13 mouse cellular contexts compared by ENCODE assay signal in genomic region chr10:20474831-20475230, GRCm38 (mm10).
DNase-seq lines count a peak whose midpoint lies in the region; ATAC-seq and TF ChIP-seq lines count a peak whose summit lies in the region.
"Had no signal": no experiment of that assay in that cellular context is flagged by ENCODE, and none has a peak within 500 bp of the region (broad histone marks: within the 10 kb centered on the region; RNA-seq: fewer than 3 reads in every experiment).

No protein-coding gene starts in this region.

- no peak for TF ChIP-seq POLR2A in thymus, adult 2 months (IDR thresholded peaks at IDR 0.05; ENCODE audit: control insufficient read depth, extremely low read depth, insufficient read depth, low read length, poor library complexity)

- 0 out of 2 replicates have a peak, but pooled peaks cover 9% of the 10 kb centered on the region for H3K4me1 ChIP-seq in heart, embryonic 15.5 days (replicated peaks)
- 0 out of 2 replicates have a peak, but pooled peaks cover 4% of the 10 kb centered on the region for H3K4me1 ChIP-seq in midbrain, embryonic 16.5 days (ENCODE audit: control insufficient read depth, insufficient read depth, low read length)
- H3K4me1 ChIP-seq in thymus, adult 2 months (replicated peaks; ENCODE audit: control insufficient read depth, insufficient read depth, low read length) = peaks cover 2% of the 10 kb centered on the region

- 0 out of 2 replicates have a peak overlapping the region, but pooled peaks have one; percentile 12 for H3K27ac ChIP-seq in heart, embryonic 15.5 days
- no peak overlapping the region for H3K27ac ChIP-seq in midbrain, embryonic 16.5 days (ENCODE audit: low read length)
- H3K27ac ChIP-seq in thymus, adult 2 months (ENCODE audit: control insufficient read depth, insufficient read depth, low read length) = no peak overlapping the region

- no peak for DNase-seq in heart, postnatal 14 days
- peak; percentile 28 for DNase-seq in embryo, embryonic 11 days
- DNase-seq in layer of hippocampus, adult 11-12 months (ENCODE audit: low spot score) = peak; percentile 33
- DNase-seq in spleen, postnatal 4 days (ENCODE audit: low spot score in 2 of 2) = no peak
- DNase-seq in thymus, adult 2 months = no peak
- DNase-seq in gastrocnemius, postnatal 36 days = no peak
- DNase-seq: cerebellum, adult 8-10 months; kidney, adult 18-20 months; liver; thymus, adult 18-20 months had no signal

- no peak overlapping the region for H3K9ac ChIP-seq in heart, embryonic 15.5 days
- no peak overlapping the region for H3K9ac ChIP-seq in midbrain, embryonic 16.5 days (ENCODE audit: low read depth, low read length)

- no peak overlapping the region for H3K4me3 ChIP-seq in heart, embryonic 15.5 days
- H3K4me3 ChIP-seq in midbrain, embryonic 16.5 days (ENCODE audit: low read depth, low read length) = no peak overlapping the region
- no peak overlapping the region for H3K4me3 ChIP-seq in thymus, adult 2 months (ENCODE audit: control insufficient read depth, insufficient read depth, low read length)

- intact Hi-C loops in heart, postnatal 14 days (cut with DNase I) = no loop called here
- intact Hi-C loops in gastrocnemius, postnatal 36 days (cut with DNase I) = no loop called here

- TF ChIP-seq CTCF in thymus, adult 2 months (IDR thresholded peaks at IDR 0.05; ENCODE audit: borderline replicate concordance, control insufficient read depth, extremely low read depth, insufficient read depth, low read length, poor library complexity) = no peak

- H3K36me3 ChIP-seq in heart, embryonic 15.5 days = no peaks in the 10 kb centered on the region
- no peaks in the 10 kb centered on the region for H3K36me3 ChIP-seq in midbrain, embryonic 16.5 days (ENCODE audit: control insufficient read depth, insufficient read depth, low read length)
- no peaks in the 10 kb centered on the region for H3K36me3 ChIP-seq in thymus, adult 2 months (ENCODE audit: control insufficient read depth, insufficient read depth, low read length)

- H3K9me3 ChIP-seq in heart, embryonic 15.5 days (replicated peaks) = no peaks in the 10 kb centered on the region
- H3K9me3 ChIP-seq in midbrain, embryonic 16.5 days (replicated peaks; ENCODE audit: control insufficient read depth, low read length, poor library complexity, severe bottlenecking) = no peaks in the 10 kb centered on the region

- no peak for ATAC-seq in heart, embryonic 15.5 days (replicated peaks; ENCODE audit: insufficient number of reproducible peaks, insufficient read depth, low FRiP score, low read depth)
- ATAC-seq in midbrain, embryonic 16.5 days = peak; percentile 86
- ATAC-seq: CD4-positive, CD25-positive, alpha-beta regulatory T cell, adult 4 months had no signal

- no peak overlapping the region for H3K4me2 ChIP-seq in heart, embryonic 15.5 days
- H3K4me2 ChIP-seq in midbrain, embryonic 16.5 days (ENCODE audit: low read length) = no peak overlapping the region

- no peaks in the 10 kb centered on the region for H3K27me3 ChIP-seq in heart, embryonic 15.5 days
- H3K27me3 ChIP-seq in midbrain, embryonic 16.5 days (ENCODE audit: control insufficient read depth, insufficient read depth, low read depth, low read length) = no peaks in the 10 kb centered on the region
- no peaks in the 10 kb centered on the region for H3K27me3 ChIP-seq in thymus, adult 2 months (ENCODE audit: control insufficient read depth, insufficient read depth, low read length)

- 65% methylated on average over 7 of the region's 7 CpGs for whole genome bisulfite sequencing in heart, embryonic 15.5 days
- WGBS in midbrain, embryonic 16.5 days = 21% methylated on average over 7 of the region's 7 CpGs
- WGBS in thymus, adult 2 months = 94% methylated on average over 7 of the region's 7 CpGs

Comparison
In these comparisons a context has a peak if more than half of its experiments do, and no peak if none do; other contexts are left out.
1. DNase-seq: peak in embryo, embryonic 11 days (single experiment) and layer of hippocampus, adult 11-12 months (single experiment); none in heart, postnatal 14 days (0 of 2), spleen, postnatal 4 days (0 of 2), thymus, adult 2 months (single experiment) and gastrocnemius, postnatal 36 days (0 of 2).